Mouse (Mus musculus) forebrain, embryonic 16.5 days (tissue): Measurements from ENCODE around the gene Tacc2. TPM values are rescaled to one million over a fixed set of nuclear protein-coding genes. Genes with fewer than 3 reads are reported as not detected.
A peak's percentile ranks its signal among the peaks of the same experiment; 100 is the strongest.

Source experiments
- ATAC-seq: fragments of 200-750 bp; cut with Nextera tagmentation; 2 replicates; pipeline ENCODE4 v1.8.0; 2017; ENCODE audit warnings: mild to moderate bottlenecking, moderate library complexity
- H3K27ac ChIP-seq: fragments of 300-500 bp; sonication (generic); 2 replicates; pipeline ENCODE4 v1.5.1; 2014; ENCODE audit warnings: low read length, control low read depth
- H3K27me3 ChIP-seq: fragments of 300-500 bp; sonication (generic); replicated peaks from 2 replicates; pipeline ENCODE4 v1.6.1; 2014; ENCODE audit warnings: low read length; ENCODE audit not compliant: control insufficient read depth, insufficient read depth
- H3K36me3 ChIP-seq: fragments of 300-500 bp; sonication (generic); 2 replicates; pipeline ENCODE4 v1.6.1; 2014; ENCODE audit not compliant: control insufficient read depth, insufficient read depth
- H3K4me1 ChIP-seq: fragments of 300-500 bp; sonication (generic); replicated peaks from 2 replicates; pipeline ENCODE4 v1.6.1; 2014; ENCODE audit warnings: low read length; ENCODE audit not compliant: control insufficient read depth, insufficient read depth
- H3K4me2 ChIP-seq: fragments of 300-500 bp; sonication (generic); 2 replicates; pipeline ENCODE4 v1.6.1; 2014; ENCODE audit warnings: mild to moderate bottlenecking, low read length, control low read depth
- H3K4me3 ChIP-seq: fragments of 300-500 bp; sonication (generic); replicated peaks from 2 replicates; pipeline ENCODE4 v1.5.1; 2014; ENCODE audit warnings: mild to moderate bottlenecking, low read length, control low read depth
- H3K9ac ChIP-seq: fragments of 300-500 bp; sonication (generic); replicated peaks from 2 replicates; pipeline ENCODE4 v1.6.1; 2014; ENCODE audit warnings: low read depth, low read length, control low read depth
- H3K9me3 ChIP-seq: fragments of 300-500 bp; sonication (generic); 2 replicates; pipeline ENCODE4 v1.6.1; 2016; ENCODE audit warnings: low read length; ENCODE audit not compliant: control insufficient read depth
- WGBS: fragments of 180-500 bp; shearing (Covaris S2); extraction: QIAGEN DNeasy Blood & Tissue Kit; methylation state at CpG from one replicate; pipeline ENCODE4 v1.1.7; 2014; 5-methylcytosine and 5-hydroxymethylcytosine counted together
- polyA plus RNA-seq: library from polyadenylated mRNA; unstranded; fragments of >200 nt; fragmentation: Nextera tagmentation; extraction: Ambion mirVana; gene quantifications from 2 replicates; pipeline ENCODE4 v1.2.1, GENCODE M21; 2015

Tacc2 gene
- polyA plus RNA-seq, 1 experiment from 2014 or later, result 59.0 TPM

DNA sequence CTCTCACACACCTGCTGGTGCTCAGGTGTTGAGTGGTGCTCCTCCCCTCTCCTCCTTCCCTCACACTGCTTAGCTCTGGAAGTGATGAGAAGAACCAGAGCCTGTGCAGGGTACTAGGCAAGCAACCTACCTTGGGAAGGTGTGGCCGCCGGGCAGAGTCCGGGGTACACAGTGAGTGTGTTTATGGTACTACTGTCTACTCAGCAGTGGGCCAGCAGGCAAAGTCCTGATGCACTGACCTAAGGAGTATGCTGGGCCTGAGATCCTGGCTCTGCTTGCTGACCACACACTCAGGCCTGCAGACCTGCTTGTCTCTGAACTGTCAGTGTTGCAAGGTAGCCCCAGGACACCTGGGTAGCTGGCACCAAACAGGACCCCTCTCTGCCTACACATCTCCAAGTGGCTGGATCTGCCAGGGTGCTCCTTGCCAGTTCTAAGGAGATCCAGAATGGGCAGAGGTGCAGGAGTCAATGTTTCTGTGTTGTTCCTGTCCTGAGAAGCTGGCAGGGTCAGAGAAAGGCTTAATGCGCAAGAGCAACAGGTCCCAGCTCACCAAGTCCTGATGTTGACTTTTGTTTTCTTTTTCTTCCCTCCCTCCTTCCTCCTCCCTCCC, 57.1 kb downstream of the Tacc2 start:
- Histone ChIP-seq H3K9me3 (no peaks in the 10 kb centered on the region), H3K9ac (no peak overlapping the region), H3K4me2 (no peak overlapping the region), H3K4me1 (no peaks in the 10 kb centered on the region), H3K27ac (no peak overlapping the region), H3K36me3 (no peaks in the 10 kb centered on the region), H3K4me3 (no peak overlapping the region), H3K27me3 (no peaks in the 10 kb centered on the region)
- 85% methylated on average over 4 of the region's 4 CpGs for WGBS
- ATAC-seq, result no peak

DNA sequence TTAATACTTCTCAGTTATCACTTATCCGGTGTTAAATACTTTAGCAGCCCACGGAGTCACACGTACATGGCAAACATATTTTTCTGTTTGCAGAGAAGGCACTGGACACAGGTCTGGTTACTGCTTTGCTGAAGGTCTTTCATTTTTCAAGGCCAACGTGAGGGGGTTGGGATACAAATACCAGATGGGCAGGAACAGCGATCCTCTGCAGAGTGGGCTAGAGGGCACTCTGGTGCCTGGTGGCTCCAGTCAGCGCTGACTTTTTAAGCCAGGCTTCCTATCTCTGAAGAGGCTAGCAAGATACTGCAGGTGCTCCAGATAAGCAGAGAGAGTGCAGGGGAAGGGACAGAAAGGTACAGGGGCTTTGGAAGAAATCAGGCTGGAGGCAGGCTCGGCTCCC, 58.0 kb downstream of the Tacc2 start:
- Histone ChIP-seq H3K4me2 (no peak overlapping the region), H3K36me3 (no peaks in the 10 kb centered on the region), H3K4me1 (no peaks in the 10 kb centered on the region), H3K27ac (no peak overlapping the region), H3K9ac (no peak overlapping the region), H3K9me3 (no peaks in the 10 kb centered on the region), H3K4me3 (no peak overlapping the region), H3K27me3 (no peaks in the 10 kb centered on the region)
- ATAC-seq, result no peak
- 67% methylated on average over 7 of the region's 7 CpGs for WGBS

DNA sequence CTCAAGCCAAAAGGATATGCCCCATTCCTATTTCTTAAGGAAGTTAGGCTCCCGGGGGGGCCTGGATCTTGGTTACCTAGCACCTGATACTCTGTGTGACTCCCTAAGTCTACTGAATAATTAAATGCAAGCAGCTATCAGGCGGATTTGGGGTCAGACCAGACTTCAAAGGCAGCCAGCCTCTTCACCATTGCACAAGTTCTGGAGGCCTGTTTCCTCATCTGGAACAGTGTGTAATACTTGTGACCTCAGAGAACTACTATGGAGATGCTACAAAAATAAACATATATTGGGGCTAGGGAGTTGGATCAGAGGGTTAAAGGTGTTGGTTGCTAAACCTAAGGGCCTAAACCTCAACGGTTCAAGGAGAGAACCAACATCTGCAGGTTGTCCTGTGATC, 59.0 kb downstream of the Tacc2 start:
- Histone ChIP-seq H3K9me3 (no peaks in the 10 kb centered on the region), H3K9ac (no peak overlapping the region), H3K27me3 (no peaks in the 10 kb centered on the region), H3K27ac (no peak overlapping the region), H3K4me3 (no peak overlapping the region), H3K4me2 (no peak overlapping the region), H3K36me3 (no peaks in the 10 kb centered on the region), H3K4me1 (no peaks in the 10 kb centered on the region)
- WGBS, result 81% methylated on average over 3 of the region's 3 CpGs
- no peak for ATAC-seq

GRCm38 (mm10) chr7:130636902-130637301, 59.7 kb downstream of the Tacc2 start:
- WGBS, result 92% methylated on average over 4 of the region's 4 CpGs
- H3K4me2 ChIP-seq, result no peak overlapping the region
- no peaks in the 10 kb centered on the region for H3K4me1 ChIP-seq
- H3K27me3 ChIP-seq, result no peaks in the 10 kb centered on the region
- no peaks in the 10 kb centered on the region for H3K36me3 ChIP-seq
- ATAC-seq, result no peak
- no peaks in the 10 kb centered on the region for H3K9me3 ChIP-seq
- H3K27ac ChIP-seq, result no peak overlapping the region
- H3K9ac ChIP-seq, result no peak overlapping the region
- no peak overlapping the region for H3K4me3 ChIP-seq

- ATAC-seq, result no peak
These were observed 60.6 kb downstream of the Tacc2 start for GRCm38 (mm10) chr7:130637811-130638210.

DNA sequence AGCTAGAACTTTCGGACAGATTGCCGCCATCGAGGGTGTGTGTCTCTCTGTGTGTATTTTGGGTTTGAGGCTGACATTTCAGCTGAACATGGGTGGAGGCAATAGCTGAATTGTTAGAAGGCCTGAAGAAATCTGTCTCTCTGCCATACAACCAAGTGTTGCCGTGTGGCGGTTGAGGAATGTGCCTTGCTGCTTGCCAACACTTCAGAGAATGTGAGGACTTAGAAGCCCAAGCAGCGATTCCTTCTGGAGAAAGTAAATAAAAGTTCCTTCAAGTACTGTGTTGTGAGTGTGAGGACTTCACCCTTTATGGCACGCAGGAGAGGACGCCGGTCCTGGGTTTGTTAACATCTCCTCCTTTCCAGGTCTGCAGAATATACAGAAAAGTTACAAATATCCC, 63.4 kb downstream of the Tacc2 start:
- 89% methylated on average over 9 of the region's 9 CpGs for WGBS
- no peak for ATAC-seq

More at GRCm38 (mm10) chr7:130637811-130638210, 60.6 kb downstream of the Tacc2 start:
- 36% methylated on average over 6 of the region's 6 CpGs for WGBS
- no peaks in the 10 kb centered on the region for H3K36me3 ChIP-seq
- no peaks in the 10 kb centered on the region for H3K27me3 ChIP-seq
- H3K4me2 ChIP-seq, result no peak overlapping the region
- H3K9ac ChIP-seq, result no peak overlapping the region
- H3K27ac ChIP-seq, result no peak overlapping the region
- no peak overlapping the region for H3K4me3 ChIP-seq
- H3K4me1 ChIP-seq, result no peaks in the 10 kb centered on the region
- H3K9me3 ChIP-seq, result no peaks in the 10 kb centered on the region

DNA sequence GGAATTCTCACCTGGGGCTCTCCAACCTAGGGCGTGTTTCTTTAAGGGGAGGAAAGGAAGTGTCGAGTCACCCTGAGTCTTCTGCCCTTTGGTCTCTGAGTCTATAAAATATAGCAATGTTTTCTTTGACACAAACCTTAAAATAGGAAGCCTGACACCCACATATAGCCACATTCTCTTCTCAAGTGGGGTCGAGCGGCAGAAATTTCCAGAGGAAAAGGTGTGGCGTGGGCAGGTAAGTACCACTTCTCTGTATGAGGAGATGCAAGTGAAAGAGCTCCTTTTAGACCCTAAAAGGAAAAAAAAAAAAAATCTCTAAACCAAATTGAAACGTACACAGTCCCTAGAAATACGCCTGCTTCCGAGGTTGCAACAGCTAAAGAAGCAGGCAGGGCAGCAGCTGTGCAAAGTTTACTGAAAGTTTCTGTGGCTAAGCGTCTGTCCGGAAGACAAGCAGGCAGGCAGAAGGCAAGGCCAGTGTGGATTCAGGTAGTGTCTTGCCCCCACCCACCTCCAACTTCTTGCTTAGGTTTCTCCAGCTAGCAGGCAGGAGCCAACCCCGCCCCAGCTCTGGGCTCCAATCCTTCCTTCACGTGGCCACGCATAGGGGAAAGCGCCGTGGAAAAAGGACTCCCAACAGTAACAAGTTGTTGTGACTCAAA, 68.2 kb downstream of the Tacc2 start:
- Histone ChIP-seq H3K27ac (no peak overlapping the region), H3K9ac (peak overlapping the region; percentile 49), H3K36me3 (no peaks in the 10 kb centered on the region), H3K4me1 (peaks cover 20% of the 10 kb centered on the region), H3K4me2 (peak overlapping the region; percentile 98), H3K27me3 (no peaks in the 10 kb centered on the region), H3K9me3 (no peaks in the 10 kb centered on the region), H3K4me3 (peak overlapping the region; percentile 53)
- WGBS, result 20% methylated on average over 15 of the region's 15 CpGs
- peak; percentile 15 for ATAC-seq

More for the DNA sequence above, 63.4 kb downstream of the Tacc2 start:
- H3K4me1 ChIP-seq, result peaks cover under 1% of the 10 kb centered on the region; the same call in 1 of the 2 replicates
- no peak overlapping the region for H3K9ac ChIP-seq
- H3K27ac ChIP-seq, result no peak overlapping the region
- H3K27me3 ChIP-seq, result no peaks in the 10 kb centered on the region
- no peak overlapping the region for H3K4me3 ChIP-seq
- H3K36me3 ChIP-seq, result no peaks in the 10 kb centered on the region
- H3K4me2 ChIP-seq, result no peak overlapping the region
- H3K9me3 ChIP-seq, result no peaks in the 10 kb centered on the region

DNA sequence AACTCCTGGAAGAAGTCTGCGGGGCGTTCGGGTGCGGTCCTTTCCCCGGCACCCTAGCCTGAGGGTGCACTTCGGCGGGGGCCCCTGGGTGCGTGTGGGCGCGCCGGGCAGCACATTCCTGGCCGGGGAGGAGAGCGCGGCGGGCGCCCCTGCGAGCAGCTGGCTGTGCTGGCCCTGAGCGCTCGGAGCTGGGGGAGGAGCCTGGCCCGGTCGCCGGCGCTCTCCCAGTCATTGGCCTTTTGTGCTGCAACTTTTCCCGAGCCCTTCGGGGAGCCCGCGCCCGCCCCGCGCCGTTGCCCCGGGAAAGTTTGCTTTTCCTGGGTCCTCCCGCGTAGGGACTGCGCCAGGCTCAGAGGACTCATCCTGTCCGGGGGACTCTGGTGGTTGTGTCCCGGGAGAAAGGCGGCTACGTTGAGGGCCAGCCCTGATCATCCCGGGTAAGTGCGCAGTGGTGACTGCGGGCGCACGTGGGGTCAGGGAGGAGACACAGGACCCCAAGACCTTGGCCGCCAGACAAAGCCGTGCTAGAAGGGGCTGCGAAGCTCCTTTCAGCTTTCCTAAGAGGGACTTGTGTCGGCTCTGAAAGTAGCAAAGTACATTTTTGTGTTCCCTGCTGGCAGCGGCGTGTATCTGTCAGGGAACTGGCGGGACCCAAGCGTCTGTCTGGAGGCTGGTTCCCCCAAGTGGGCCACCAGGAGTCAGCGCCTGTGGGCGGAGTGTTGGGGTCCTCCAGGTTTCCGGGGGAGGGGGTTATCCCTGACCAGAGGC, 68.9 kb downstream of the Tacc2 start:
- WGBS, result under 1% methylated on average over 55 of the region's 55 CpGs
- H3K4me3 ChIP-seq, result peak overlapping the region; percentile 53
- H3K4me2 ChIP-seq, result peak overlapping the region; percentile 98
- H3K36me3 ChIP-seq, result no peaks in the 10 kb centered on the region
- H3K9ac ChIP-seq, result peak overlapping the region; percentile 49
- no peak overlapping the region for H3K27ac ChIP-seq
- ATAC-seq, result peak; percentile 86
- H3K9me3 ChIP-seq, result no peaks in the 10 kb centered on the region
- peaks cover 20% of the 10 kb centered on the region for H3K4me1 ChIP-seq
- H3K27me3 ChIP-seq, result no peaks in the 10 kb centered on the region

- Histone ChIP-seq H3K4me1 (peaks cover 20% of the 10 kb centered on the region), H3K4me2 (peak overlapping the region; percentile 98), H3K9me3 (no peaks in the 10 kb centered on the region), H3K27ac (no peak overlapping the region), H3K9ac (peak overlapping the region; percentile 49), H3K4me3 (peak overlapping the region; percentile 53), H3K27me3 (no peaks in the 10 kb centered on the region), H3K36me3 (no peaks in the 10 kb centered on the region)
- WGBS, result under 1% methylated on average over 18 of the region's 18 CpGs
- peak; percentile 73 for ATAC-seq
These were observed 69.5 kb downstream of the Tacc2 start for GRCm38 (mm10) chr7:130646762-130647139.
